Mouse (Mus musculus): ENCODE data around the gene Farsb. TPM values are rescaled to one million over a fixed set of nuclear protein-coding genes. Genes with fewer than 3 reads are reported as not detected.

Gene Farsb
- polyA plus RNA-seq, 1 experiment, result 25.9 TPM

DNA sequence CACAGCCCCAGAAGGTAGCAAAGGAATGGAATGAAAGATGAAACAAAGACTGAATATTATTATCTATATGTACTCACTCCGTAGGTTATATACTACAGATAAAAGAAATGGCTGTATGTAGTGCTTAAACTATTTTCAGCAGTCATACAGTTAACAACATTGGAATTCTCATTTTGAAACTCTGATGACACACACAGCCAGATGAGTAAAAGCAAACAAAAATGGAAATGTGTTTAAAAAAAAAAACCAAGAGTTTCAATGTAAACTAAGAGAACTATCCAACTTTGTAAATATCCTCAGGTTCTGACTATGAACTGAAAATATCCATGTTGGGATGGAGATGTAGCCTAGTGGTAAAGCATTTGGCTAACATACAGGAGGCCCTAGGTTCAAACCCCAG lies 52.3 kb downstream of the Farsb start:
- no peak for TF ChIP-seq GATA1 (IDR thresholded peaks at IDR 0.05; ENCODE audit: low read length)

DNA sequence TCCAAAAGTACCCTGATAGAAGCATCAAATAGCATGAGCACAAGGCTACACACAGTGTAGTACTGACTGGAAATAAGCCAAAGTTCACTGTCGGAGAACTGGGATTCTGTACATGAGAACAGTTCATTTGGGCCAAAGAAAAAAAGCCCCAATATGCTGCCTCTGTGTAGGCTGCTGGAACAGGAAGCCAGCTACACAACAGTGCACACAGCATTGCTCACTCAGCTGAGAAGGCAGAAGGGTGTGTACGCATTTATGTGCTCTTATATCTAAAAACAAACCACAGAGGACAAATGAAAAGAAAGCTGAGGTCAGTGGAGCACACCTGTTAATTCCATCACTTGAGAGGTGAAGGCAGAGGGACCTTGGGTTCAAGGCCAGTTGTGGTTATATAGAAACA lies 52.7 kb downstream of the Farsb start:
- TF ChIP-seq GATA1 (IDR thresholded peaks at IDR 0.05; ENCODE audit: low read length), result no peak

DNA sequence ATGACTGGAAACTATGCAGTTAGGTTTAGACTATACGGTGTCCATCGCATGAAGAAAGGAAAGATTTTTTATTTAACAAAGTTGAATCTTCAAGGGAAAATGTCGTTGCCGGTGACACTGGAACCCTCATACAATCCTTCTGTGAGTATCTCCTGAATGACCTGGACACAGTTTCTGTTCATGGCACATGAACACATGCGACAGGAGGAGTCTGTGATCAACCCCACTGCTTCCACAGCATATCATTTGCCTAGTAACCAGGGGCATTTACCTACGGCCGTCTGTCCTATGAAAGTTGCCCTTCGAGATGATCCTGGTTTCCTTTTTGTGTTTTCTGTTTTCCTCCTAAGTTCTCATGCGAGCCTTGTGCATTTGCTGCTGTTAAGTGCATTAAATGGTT lies 55.2 kb downstream of the Farsb start:
- TF ChIP-seq GATA1 (IDR thresholded peaks at IDR 0.05; ENCODE audit: low read length), result no peak

DNA sequence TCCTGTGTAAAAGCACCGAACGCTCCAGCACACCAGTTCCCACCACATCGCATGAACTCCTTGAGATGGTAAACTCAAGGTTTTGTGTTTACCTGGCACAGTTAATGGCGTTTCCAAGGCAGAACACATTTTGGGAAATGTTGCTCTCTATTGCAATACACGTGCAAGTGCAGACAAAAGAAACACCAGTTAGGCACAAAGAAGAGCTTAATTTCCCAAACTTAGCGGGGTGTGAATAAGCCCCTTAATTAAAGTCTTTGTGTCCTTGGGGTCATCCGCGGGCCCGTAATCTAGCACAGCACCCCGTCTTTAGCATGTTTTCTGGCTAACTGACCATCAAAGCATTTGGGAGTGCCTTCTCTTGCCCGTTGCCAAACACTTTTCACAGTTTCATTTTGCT lies 59.8 kb downstream of the Farsb start:
- TF ChIP-seq GATA1 (IDR thresholded peaks at IDR 0.05; ENCODE audit: low read length), result no peak

DNA sequence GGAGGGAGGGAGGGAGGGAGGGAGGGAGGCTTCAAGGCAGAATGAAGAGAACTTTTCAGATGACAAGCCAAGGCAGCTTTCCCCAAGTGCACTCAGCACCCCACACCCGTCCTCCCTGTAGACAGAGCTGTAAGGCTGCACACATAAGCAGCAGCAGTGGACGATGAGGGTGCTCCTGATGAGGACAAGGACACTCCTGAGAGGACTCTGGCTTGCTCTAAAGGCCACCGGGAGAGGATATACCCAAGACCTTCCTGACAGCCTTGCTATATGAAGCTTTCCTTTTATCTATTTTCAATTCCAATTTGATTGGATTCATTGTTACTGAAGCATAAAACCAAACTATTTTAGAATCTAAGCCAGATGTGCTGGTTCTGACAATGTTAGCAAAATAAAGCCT lies 61.9 kb downstream of the Farsb start:
- TF ChIP-seq GATA1 (IDR thresholded peaks at IDR 0.05; ENCODE audit: low read length), result no peak

DNA sequence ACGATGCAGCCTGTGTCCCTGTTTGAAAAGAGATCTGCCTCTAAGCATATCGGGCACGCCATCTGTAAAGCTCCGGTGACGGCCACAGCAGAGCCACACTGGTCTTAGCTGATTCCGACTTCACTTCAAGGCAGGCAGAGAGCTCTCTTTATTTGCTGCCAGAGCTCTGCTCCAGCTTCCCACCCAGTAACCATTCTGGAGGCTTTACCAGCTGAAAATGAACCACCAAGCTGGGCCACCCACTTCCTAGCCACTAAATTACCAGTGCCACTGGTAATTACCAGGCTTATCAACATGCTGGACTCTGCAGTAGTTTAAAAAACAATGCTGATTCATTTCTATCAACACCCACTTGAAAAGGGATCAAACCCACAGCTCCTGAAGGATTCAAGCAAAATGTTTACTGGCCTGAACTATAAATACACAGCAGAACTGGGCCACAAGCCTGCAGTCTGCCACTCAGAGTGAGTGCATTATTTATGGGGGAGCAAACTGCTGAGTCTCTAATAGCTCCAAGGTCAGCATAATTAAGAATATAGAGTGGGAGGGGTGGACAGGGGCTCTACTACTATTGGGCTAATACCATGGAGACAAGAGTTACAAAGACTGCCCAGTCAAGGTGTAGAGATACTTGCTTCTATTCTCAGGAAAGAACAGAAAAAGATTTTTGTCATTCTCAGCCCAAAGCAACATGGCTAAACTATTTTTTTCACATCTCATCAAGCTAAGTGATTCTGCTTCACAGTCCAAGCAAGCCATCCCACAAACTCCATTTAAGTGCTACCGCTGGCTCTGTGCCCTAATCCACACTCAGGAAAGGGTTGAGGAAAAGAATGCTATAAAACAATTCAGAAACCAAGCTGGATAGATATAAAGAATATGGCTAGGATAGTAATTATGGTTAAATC lies 62.6 kb downstream of the Farsb start:
- TF ChIP-seq GATA1 (IDR thresholded peaks at IDR 0.05; ENCODE audit: low read length), result no peak

DNA sequence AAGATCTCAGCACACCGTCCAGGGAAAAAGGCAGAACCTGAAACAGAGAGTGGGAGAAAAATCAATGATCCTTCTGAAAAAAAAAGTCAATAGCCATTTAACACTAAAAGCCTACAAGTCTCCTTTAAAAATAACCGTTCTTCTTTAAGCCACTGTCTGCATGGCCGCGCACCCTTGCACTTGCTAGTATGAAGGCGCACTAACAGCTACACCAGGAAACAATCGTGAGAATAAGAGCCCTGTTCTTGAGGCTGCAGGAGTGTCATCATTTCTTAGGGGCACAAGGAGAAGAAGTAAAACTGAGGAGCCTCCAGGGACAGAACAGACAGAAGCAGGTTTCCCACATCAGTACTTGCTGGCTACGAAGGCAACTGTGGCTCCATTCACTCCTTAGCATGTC lies 63.4 kb downstream of the Farsb start:
- no peak for TF ChIP-seq GATA1 (IDR thresholded peaks at IDR 0.05; ENCODE audit: low read length)

DNA sequence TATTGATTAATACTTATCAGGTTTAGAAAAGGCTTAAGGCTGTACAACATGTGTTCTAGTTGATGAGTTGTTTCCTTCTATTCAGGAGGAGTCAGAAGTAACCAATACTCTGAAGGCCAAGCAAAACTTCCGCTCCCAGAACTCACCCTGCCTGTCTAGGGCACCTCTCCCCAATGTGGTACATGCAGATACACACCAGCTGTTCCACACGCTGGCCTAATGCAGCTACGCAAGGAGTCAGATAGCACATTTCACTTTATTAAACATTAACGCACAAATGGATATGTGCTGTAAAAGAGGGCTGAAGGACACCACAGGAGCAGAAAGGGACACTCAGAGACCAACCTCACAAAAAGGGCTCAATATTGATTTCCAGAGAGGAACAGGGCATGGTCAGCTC lies 63.8 kb downstream of the Farsb start:
- TF ChIP-seq GATA1 (IDR thresholded peaks at IDR 0.05; ENCODE audit: low read length), result no peak

DNA sequence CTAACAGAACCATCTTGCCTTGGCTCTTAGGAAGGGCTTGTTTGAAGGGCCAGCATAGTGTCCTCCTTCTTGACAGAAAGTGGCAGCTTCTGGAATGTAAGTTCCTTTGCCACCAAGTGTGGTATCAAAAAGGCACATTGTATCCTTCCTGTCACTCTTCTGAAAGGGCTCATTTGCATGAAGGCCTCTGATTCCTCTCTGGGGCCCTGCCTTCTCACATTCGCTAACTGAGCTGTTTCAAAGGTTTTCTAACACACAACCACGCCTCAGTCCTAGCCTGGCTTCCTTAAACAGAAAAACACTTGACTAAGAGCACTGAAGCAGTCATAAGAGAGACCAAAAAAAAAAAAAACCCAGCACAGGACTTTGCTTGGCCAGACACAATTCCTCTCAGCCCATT lies 66.1 kb downstream of the Farsb start:
- no peak for TF ChIP-seq GATA1 (IDR thresholded peaks at IDR 0.05; ENCODE audit: low read length)

DNA sequence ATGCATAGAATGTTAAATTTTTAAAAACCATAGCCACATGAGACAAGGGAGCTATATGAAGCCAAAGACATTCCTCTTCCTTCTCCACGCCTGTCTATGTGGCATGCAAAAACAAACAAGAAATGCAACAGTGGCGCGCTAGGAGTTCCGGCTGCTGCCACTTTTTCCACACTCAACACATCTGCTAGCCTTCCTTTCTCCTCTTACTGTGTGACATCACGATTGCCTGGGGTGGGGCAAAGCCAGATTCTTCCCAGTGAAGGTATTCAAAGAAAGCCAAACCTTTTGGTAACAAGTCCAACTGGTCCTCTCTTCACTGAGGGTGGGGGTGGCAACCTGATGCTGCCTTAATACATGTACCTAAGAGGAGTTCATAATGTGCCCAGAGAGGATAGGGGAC lies 66.9 kb downstream of the Farsb start:
- TF ChIP-seq GATA1 (IDR thresholded peaks at IDR 0.05; ENCODE audit: low read length), result no peak

DNA sequence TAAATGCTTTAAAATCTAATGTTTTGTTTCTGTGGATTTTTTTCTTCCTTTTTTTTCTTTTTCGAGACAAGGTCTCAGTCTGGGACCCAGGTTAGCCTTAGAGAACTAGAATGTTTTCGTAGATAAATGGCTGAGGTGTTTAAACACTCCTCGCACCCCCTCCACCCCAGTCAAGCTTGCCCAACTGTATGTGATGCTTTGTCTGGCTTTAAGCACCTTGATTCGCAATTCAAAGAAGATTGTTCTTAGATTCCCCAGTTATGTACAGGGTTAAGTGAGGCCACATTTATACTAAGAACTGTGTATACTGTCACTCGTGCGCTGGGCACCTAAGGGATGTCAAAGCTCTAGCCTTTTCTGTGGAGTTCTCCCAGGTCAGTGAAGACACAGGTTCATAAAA lies 68.4 kb downstream of the Farsb start:
- no peak for TF ChIP-seq GATA1 (IDR thresholded peaks at IDR 0.05; ENCODE audit: low read length)

DNA sequence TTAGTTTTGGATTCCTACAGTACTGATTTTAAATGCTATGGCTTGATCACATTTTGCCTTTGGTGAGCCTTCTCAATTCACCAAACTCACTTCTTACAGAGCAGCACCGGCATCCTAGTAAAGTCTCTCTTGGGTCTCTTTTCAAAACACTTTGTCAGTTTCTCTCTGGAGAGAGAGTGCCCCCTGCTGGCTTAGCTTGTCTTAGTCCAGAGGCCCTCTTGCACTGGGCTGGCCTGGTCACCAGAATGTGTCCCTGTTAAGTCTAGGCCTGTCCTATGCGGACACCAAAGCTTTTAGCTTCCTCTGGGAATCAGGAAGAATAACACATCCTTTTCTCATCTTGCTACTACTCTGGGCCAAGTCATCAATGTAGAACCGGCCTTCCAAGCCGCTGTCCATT lies 69.1 kb downstream of the Farsb start:
- TF ChIP-seq GATA1 (IDR thresholded peaks at IDR 0.05; ENCODE audit: low read length), result no peak

DNA sequence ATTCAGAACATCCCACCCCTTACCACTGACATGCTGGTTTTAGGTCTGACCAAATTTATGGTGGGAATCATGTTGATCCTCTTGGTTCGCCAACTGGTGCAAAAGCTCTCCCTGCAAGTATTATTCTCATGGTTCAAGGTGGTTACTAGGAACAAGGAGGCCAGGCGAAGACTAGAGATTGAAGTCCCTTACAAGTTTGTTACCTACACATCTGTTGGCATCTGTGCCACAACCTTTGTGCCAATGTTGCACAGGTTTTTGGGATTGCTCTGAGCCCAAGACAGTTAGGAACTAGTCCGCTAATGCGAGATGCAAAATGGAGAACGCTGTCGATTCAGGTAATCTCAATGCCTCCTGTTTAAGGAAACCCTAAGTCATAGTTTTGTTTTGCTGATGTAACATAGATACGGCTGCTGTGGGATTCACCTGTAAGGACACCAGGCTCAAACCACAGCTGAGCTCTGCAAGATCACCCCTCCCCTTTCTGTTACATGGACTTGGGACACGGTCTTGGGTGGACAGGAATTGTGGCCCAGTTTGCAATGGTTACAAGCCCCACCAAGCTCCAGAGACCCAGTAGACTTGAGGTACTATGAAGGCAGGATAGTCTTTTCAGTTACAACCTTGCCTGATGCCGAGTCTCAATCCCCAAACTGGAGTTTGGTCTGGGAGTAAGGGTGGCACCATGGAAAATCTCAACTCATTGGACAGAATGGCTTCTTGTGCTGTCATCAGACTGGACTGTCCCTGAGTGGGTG lies 71.4 kb downstream of the Farsb start:
- no peak for TF ChIP-seq GATA1 (IDR thresholded peaks at IDR 0.05; ENCODE audit: low read length)

DNA sequence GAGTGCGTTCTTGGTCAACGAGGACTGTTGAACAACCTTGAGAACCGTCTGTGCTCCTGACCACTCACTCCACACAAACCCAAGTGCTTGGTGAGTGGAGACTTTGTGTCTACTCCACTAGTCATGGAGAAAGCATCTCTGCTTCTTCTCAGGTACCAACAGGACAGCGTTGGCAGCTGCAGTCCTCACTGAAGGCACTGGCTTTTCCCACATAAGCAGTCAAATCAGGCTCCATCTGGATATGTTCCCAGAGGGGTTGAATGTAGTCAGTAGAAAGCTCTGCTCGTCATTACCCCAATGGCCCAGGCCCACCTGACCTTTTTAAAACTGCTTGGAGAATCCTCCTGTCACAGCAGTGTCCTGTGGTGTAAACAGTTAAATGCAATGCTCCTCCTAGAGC lies 74.3 kb downstream of the Farsb start:
- no peak for TF ChIP-seq GATA1 (IDR thresholded peaks at IDR 0.05; ENCODE audit: low read length)

DNA sequence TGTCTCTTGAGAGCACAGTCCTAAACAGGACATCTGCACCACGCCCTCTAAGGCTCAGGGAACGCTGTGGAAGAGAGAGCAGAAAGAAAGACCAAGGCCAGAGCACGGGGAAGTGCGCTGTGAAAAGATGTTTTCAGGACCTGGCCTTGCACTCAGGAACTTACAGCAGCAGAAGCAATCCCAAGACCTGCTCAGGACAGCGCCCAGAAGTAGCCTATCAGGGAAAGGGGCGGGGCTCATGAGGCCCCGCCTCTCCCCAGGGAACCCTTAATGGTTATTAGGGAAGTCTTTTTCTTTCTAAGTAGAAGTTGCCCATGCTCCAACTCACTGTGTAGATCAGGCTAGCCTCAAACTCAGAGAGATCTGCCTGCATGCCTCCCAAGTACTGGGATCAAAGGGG lies 76.0 kb downstream of the Farsb start:
- no peak for TF ChIP-seq GATA1 (IDR thresholded peaks at IDR 0.05; ENCODE audit: low read length)

DNA sequence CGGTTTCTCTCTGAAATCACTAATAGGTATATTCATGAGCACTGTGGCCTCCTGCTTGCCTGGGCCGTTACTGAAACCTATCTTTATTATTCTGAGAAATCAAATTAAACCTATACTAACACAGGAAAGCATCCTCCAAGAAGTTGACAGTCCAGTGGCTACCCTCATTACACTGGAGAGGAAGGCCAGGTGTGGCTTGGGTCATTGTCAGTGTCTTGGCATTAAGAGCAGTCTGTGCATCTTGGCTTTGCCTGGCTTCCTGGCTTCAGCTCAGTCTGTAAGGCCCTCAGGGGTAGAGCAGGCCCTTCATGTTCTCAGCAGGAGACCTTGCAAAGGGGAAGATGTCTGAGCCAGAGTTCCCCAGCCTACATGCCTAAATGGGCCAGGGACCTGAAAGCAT lies 79.3 kb downstream of the Farsb start:
- no peak for TF ChIP-seq GATA1 (IDR thresholded peaks at IDR 0.05; ENCODE audit: low read length)

DNA sequence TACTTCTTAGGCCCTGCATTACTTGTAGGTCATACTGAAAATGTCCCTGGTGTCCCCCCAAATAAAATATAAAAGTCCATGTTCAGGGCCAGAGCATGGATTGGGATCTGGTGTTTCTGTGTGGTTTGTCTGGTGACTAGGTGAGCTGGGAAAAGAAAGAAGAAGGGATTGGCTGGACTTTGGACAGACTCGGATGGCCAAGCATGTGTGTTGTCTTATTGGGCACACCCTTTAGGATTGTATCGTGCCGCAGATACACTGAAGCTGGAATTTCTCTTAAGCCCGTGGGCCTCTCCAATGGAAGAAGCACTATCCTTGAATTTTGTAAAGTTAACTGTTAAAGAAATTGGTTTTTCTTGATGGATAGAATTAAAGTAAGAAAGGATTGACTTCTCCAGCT lies 87.3 kb downstream of the Farsb start:
- no peak for TF ChIP-seq GATA1 (IDR thresholded peaks at IDR 0.05; ENCODE audit: low read length)

Data from G1E-ER4 (cell line).